Mouse (Mus musculus): ENCODE measurements around the gene Unc93b1.

GRCm38 (mm10) chr19:3903648-3904362 lies 31.2 kb upstream of the Unc93b1 start:
- no peak for TF ChIP-seq POLR2A (IDR thresholded peaks at IDR 0.05; ENCODE audit: low read depth, low read length)
- no peak for TF ChIP-seq CTCF (IDR thresholded peaks at IDR 0.05; ENCODE audit: extremely low read depth, insufficient read length, insufficient replicate concordance, low read depth, low read length)
